Mouse (Mus musculus) myocyte (in vitro differentiated cells): Measurements from ENCODE around the gene Iscu. TPM values are rescaled to one million over a fixed set of nuclear protein-coding genes. Genes with fewer than 3 reads are reported as not detected.
A peak's percentile ranks its signal among the peaks of the same experiment; 100 is the strongest.

Source experiments
- H3K27me3 ChIP-seq: one replicate; pipeline ENCODE4 v1.6.1; 2011; ENCODE audit not compliant: control insufficient read depth, insufficient read depth, insufficient read length
- H3K36me3 ChIP-seq: one replicate; pipeline ENCODE4 v1.6.1; 2011; ENCODE audit not compliant: control insufficient read depth, insufficient read depth
- H3K4me2 ChIP-seq: one replicate; pipeline ENCODE4 v1.6.1; 2011; ENCODE audit warnings: low read depth, control low read depth
- H3K4me3 ChIP-seq: one replicate; pipeline ENCODE4 v1.5.1; 2011; ENCODE audit warnings: mild to moderate bottlenecking, control low read depth, moderate library complexity
- H3K79me2 ChIP-seq: one replicate; pipeline ENCODE4 v1.6.1; 2011; ENCODE audit not compliant: control insufficient read depth, insufficient read depth
- H3ac ChIP-seq: one replicate; pipeline ENCODE4 v1.6.1; 2011; ENCODE audit not compliant: control insufficient read depth, insufficient read length
- CEBPB ChIP-seq: IDR thresholded peaks from 2 replicates; pipeline ENCODE4 v1.6.1; 2011; ENCODE audit warnings: mild to moderate bottlenecking, moderate library complexity; ENCODE audit not compliant: poor library complexity, insufficient read depth, severe bottlenecking
- E2F4 ChIP-seq: IDR thresholded peaks from one replicate; pipeline ENCODE4 v1.6.1; 2011; ENCODE audit warnings: mild to moderate bottlenecking, control low read depth, moderate library complexity; ENCODE audit not compliant: insufficient read depth
- MAX ChIP-seq: IDR thresholded peaks from one replicate; pipeline ENCODE4 v1.6.1; 2011; ENCODE audit warnings: low read depth, mild to moderate bottlenecking, control low read depth
- MYOD1 ChIP-seq, 3 experiments: IDR thresholded peaks; one replicate each; pipeline ENCODE4 v1.6.1; 2011; ENCODE audit warnings: control low read depth in 2 of 3, low read depth in 2 of 3, mild to moderate bottlenecking in 2 of 3, moderate library complexity in 1 of 3; ENCODE audit not compliant: insufficient read length in 2 of 3, control insufficient read depth in 1 of 3
- MYOG ChIP-seq, 3 experiments: IDR thresholded peaks; one replicate each; pipeline ENCODE4 v1.6.1; 2011; ENCODE audit warnings: control low read depth in 2 of 3, low read depth in 2 of 3, mild to moderate bottlenecking in 2 of 3; ENCODE audit not compliant: insufficient read length in 2 of 3, control insufficient read depth in 1 of 3, insufficient read depth in 1 of 3
- POLR2A ChIP-seq: IDR thresholded peaks from one replicate; pipeline ENCODE4 v1.6.1; 2011; ENCODE audit warnings: low read depth, mild to moderate bottlenecking, control low read depth, moderate library complexity; ENCODE audit not compliant: insufficient read length
- POLR2AphosphoS2 ChIP-seq: IDR thresholded peaks from one replicate; pipeline ENCODE4 v1.6.1; 2011; ENCODE audit warnings: low read depth, control low read depth; ENCODE audit not compliant: insufficient read length
- REST ChIP-seq: IDR thresholded peaks from one replicate; pipeline ENCODE4 v1.6.1; 2011; ENCODE audit warnings: mild to moderate bottlenecking, control low read depth, moderate library complexity; ENCODE audit not compliant: insufficient read depth, insufficient read length
- SRF ChIP-seq: IDR thresholded peaks from one replicate; pipeline ENCODE4 v1.6.1; 2011; ENCODE audit warnings: low read depth; ENCODE audit not compliant: control insufficient read depth, insufficient read length
- TCF12 ChIP-seq: IDR thresholded peaks from one replicate; pipeline ENCODE4 v1.6.1; 2011; ENCODE audit warnings: mild to moderate bottlenecking, control low read depth; ENCODE audit not compliant: poor library complexity, insufficient read depth, severe bottlenecking
- TCF3 ChIP-seq: IDR thresholded peaks from one replicate; pipeline ENCODE4 v1.6.1; 2011; ENCODE audit warnings: low read depth, control low read depth; ENCODE audit not compliant: insufficient read length
- USF1 ChIP-seq: IDR thresholded peaks from one replicate; pipeline ENCODE4 v1.6.1; 2011; ENCODE audit warnings: low read depth, mild to moderate bottlenecking, control low read depth, moderate library complexity
- polyA plus RNA-seq: library from polyadenylated mRNA; unstranded; fragments of >200 nt; fragmentation: generic; extraction: Trizol; gene quantifications from one replicate; pipeline ENCODE4 v1.2.1, GENCODE M21; 2012; ENCODE audit warnings: missing spikeins

The Iscu gene
- polyA plus RNA-seq, 1 experiment = 163 TPM

DNA sequence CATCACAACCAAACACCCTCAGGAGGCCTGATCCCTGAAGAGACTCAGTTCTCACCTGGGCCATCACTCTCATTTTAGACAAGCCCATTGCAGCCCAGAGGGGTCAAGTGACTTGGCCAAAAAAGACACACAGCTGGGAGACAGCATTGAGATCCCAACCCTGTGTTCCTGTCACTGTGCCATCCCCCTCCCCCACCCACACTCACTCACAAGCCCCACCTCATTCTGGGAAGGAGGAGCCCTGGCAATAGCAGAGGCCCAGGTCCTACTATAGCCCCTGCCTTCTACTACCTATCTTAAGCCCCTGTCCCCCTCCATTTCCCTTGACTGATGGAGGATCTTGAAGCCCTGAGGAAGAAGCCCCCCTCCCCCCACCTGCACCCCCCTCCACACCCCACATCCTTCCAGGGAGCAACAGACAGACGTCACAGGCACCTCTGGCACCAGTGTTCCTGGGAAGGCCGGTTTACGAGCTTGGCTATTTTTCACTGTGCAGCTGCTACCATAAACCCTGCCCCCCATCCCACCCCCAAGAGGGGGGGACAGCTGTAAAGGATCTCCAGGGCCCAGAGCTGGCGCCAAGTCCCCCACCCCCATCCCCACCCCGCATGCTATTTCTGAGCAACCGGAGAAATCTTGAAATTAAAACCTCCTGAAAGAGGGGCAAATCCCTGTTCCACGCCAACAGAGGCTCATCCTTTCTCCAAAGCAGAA is 16.7 kb downstream of the Iscu start:
- Histone ChIP-seq H3K27me3 (no peaks in the 10 kb centered on the region), H3K79me2 (no peaks in the 10 kb centered on the region), H3ac (no peak overlapping the region), H3K36me3 (no peaks in the 10 kb centered on the region), H3K4me3 (no peak overlapping the region), H3K4me2 (peak overlapping the region; percentile 58)
- TF ChIP-seq MYOD1 (IDR thresholded peaks at IDR 0.05; ENCODE audit: control insufficient read depth in 1 of 3, insufficient read length in 2 of 3, low read depth in 2 of 3) (peak; percentile 70 to 89 (median 73)), TCF3 (peak; percentile 7), MYOG (IDR thresholded peaks at IDR 0.05; ENCODE audit: control insufficient read depth in 1 of 3, insufficient read depth in 1 of 3, insufficient read length in 2 of 3, low read depth in 2 of 3) (peak; percentile 58 to 79 (median 68)), TCF12 (peak; percentile 76), E2F4 (no peak), POLR2A (no peak), MAX (no peak), POLR2AphosphoS2 (no peak), USF1 (no peak), CEBPB (no peak)

DNA sequence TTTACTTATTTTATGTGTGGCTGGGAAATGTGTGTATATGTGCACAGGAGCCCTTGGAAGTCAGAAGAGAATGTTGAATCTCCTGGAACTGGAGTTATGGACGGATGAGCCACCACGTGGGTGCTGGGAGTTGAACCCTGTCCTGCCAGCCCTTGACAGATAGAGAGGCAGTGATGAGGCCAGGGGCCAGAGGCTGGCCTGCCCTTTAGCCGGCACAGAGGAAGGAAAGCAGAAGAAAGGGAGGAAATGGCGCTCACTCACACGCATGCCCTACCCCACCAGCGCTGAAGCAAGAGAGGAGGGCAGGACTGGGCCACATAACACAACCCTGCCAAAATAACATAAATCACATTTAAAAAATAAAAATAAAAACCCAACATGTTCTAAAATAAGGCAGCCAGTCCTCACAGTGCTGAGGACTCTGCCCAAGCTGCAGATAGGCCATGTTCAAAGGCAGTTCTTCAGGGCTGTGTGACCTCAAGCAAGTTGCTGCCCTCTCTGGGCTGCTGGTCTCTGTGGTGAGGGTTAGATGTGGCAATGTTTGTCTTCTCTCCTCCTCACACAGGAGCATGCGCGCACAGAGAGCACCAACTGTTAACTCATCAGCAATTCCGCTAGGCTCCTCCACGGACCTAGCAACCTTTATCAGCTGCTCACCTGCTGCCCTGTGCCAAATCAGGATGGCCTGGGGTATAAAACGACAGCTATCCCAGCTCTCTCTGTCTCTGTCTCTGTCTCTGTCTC is 18.1 kb downstream of the Iscu start:
- H3K27me3 ChIP-seq = no peaks in the 10 kb centered on the region
- H3K4me2 ChIP-seq = no peak overlapping the region
- no peaks in the 10 kb centered on the region for H3K79me2 ChIP-seq
- H3K36me3 ChIP-seq = no peaks in the 10 kb centered on the region
- no peak overlapping the region for H3K4me3 ChIP-seq
- TF ChIP-seq POLR2AphosphoS2 = no peak
- no peak for TF ChIP-seq REST
- TF ChIP-seq POLR2A = no peak
- TF ChIP-seq MYOD1 (IDR thresholded peaks at IDR 0.05; ENCODE audit: control insufficient read depth in 1 of 3, insufficient read length in 2 of 3, low read depth in 2 of 3) = no peak
- TF ChIP-seq MAX = no peak
- no peak for TF ChIP-seq TCF12
- H3ac ChIP-seq = no peak overlapping the region

DNA sequence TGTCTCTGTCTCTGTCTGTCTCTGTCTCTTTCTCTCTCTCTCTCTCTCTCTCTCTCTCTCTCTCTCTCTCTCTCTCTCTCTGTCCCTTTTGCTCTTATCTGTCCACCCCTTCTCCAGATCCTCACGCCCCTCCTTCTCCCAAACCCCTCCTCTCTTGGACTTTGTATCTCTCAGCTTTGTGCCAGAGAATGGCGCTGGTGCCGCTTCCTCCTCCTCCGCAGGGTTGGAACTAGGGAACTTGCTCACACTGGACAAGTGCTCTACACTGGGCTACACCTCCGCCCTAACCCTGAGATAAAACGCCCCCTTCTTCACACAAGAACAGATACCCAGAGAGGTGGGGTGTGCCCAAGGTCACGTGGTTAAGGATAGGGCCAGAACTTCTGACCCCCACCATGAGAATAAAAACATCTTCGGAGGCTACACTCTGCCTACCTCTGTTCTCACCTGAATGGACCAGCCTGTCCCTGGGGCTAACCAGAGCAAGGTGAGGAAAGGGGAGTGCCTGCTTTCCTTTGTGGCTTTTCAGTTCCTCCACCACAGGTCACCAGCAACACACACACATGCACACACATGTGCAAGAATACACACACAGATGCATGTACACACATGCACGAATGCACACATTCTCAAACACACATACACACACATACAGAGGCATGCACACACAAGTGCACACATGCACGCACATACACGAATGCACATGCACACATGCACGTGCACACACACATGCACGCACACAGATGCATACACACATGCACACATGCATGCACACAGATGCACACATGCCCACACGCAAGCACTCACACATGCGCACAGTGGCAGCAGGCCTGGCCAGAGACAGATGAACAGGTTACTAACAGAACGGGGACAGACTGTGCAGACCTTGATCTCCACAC is 18.9 kb downstream of the Iscu start:
- Histone ChIP-seq H3K79me2 (no peaks in the 10 kb centered on the region), H3K4me3 (no peak overlapping the region), H3ac (no peak overlapping the region), H3K36me3 (no peaks in the 10 kb centered on the region), H3K27me3 (no peaks in the 10 kb centered on the region), H3K4me2 (no peak overlapping the region)
- TF ChIP-seq POLR2A (peak; percentile 17), TCF12 (no peak), MYOG (IDR thresholded peaks at IDR 0.05; ENCODE audit: control insufficient read depth in 1 of 3, insufficient read depth in 1 of 3, insufficient read length in 2 of 3, low read depth in 2 of 3) (peak in 1 of 3 experiments; percentile 38), MYOD1 (IDR thresholded peaks at IDR 0.05; ENCODE audit: control insufficient read depth in 1 of 3, insufficient read length in 2 of 3, low read depth in 2 of 3) (peak in 1 of 3 experiments; percentile 33), POLR2AphosphoS2 (peak; percentile 81), SRF (no peak), CEBPB (no peak), E2F4 (no peak)

DNA sequence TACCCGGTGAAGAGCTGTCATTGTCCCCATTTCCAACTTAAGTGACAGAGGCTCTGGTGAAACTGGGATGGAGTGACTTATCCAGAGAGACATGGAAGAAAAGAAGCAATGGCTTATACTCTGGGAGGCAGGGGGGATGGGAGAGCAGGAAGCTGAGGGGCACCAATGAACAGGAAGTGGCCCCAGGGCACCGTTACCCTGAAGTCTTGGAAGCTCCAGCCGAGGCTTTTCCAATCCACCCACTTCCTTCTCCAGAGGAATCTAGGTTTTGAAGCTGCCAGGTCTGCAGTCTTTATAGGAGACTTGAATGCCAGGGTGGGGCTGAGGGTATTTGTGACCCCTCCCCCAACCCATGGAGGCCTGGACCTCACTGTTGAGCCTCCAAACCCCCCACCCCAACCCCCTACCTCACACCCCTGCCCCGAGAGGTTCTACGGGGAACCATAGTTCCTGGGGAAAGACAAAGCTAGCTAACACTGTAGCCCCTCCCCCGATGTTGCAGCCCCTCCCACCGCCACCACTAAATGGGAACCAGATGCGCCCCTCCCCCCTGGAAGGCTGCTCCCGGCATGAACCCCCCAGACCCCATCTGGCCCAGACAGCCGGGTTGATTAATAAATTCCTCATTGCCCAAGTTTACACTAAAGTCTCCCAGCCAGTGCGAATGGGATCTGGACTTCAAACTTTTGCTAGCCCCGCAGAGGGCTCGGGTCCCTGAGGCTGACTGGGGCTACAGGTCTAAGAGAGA is 24.0 kb downstream of the Iscu start:
- Histone ChIP-seq H3K79me2 (peaks cover 5% of the 10 kb centered on the region), H3K27me3 (no peaks in the 10 kb centered on the region), H3K4me2 (peak overlapping the region; percentile 79), H3K4me3 (no peak overlapping the region), H3K36me3 (no peaks in the 10 kb centered on the region), H3ac (no peak overlapping the region)
- TF ChIP-seq TCF3 = no peak
- TF ChIP-seq MYOG (IDR thresholded peaks at IDR 0.05; ENCODE audit: control insufficient read depth in 1 of 3, insufficient read depth in 1 of 3, insufficient read length in 2 of 3, low read depth in 2 of 3) = no peak
- no peak for TF ChIP-seq CEBPB
- TF ChIP-seq USF1 = no peak
- no peak for TF ChIP-seq POLR2AphosphoS2
